Mouse (Mus musculus): Measurements from ENCODE around the gene Zdhhc13. TPM values are rescaled to one million over a fixed set of nuclear protein-coding genes. Genes with fewer than 3 reads are reported as not detected.

Zdhhc13 gene
- polyA plus RNA-seq, 2 experiments, result 28.5 to 30.5 TPM

DNA sequence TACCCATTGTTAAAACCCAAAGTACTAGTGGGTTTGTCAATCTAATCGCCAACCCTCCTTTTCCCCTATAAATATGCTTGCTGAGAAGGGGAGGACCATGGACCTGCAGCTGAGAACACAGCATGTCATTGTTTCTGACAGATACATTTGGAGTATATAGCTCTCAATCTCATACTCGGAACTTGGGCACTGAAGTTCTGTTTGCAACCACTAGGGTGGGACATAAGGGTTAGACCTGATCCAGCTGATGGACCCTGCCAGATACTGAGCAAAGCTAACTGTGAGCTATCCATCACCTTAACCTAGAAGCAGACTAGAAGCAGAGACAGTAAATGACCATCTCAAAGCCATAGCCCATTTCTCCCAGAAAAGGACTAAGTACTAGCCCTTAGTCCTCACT is 49.6 kb downstream of the Zdhhc13 start:
- no peak for DNase-seq (ENCODE audit: low spot score)
- 64% methylated on average over 2 of the region's 2 CpGs for WGBS
- no peak for TF ChIP-seq POLR2A (IDR thresholded peaks at IDR 0.05; ENCODE audit: borderline replicate concordance, extremely low read depth, insufficient read depth, insufficient read length)
- Histone ChIP-seq H3K4me1 (ENCODE audit: control insufficient read depth, insufficient read depth, low read length) (no peaks in the 10 kb centered on the region), H3K9me3 (ENCODE audit: control insufficient read depth, low read length) (no peaks in the 10 kb centered on the region), H3K4me3 (replicated peaks; ENCODE audit: low read length) (no peak overlapping the region), H3K27me3 (ENCODE audit: control insufficient read depth, insufficient read depth, low read length) (no peaks in the 10 kb centered on the region), H3K36me3 (ENCODE audit: control insufficient read depth, insufficient read depth, low read length) (no peaks in the 10 kb centered on the region), H3K27ac (replicated peaks; ENCODE audit: low read depth, low read length) (no peak overlapping the region), H3K4me2 (replicated peaks; ENCODE audit: low read depth, low read length, severe bottlenecking) (no peak overlapping the region), H3K9ac (ENCODE audit: low read depth, low read length, severe bottlenecking) (no peak overlapping the region)
- no peak for ATAC-seq (ENCODE audit: low FRiP score, low read depth)

DNA sequence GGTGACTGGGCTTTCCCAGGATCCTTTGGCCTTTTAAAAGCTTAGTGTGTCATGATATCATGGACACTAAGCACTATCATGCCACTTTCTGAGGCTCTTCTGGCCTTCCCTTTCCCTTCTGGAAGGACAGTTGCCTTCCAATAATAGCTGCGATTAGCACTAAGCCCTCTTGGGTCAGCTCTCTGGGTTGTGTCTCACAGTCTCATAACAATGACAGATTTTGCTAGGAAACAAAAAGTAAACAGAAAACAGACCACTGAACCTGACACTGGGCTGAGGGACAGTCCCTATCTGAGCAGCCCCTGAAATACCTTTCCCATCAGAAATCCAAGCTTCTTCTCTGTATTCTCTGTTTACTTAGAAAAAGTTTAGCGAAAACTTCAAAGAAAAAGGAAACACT is 51.7 kb downstream of the Zdhhc13 start:
- Histone ChIP-seq H3K9me3 (ENCODE audit: control insufficient read depth, low read length) (no peaks in the 10 kb centered on the region), H3K9ac (ENCODE audit: low read depth, low read length, severe bottlenecking) (no peak overlapping the region), H3K27ac (replicated peaks; ENCODE audit: low read depth, low read length) (no peak overlapping the region), H3K36me3 (ENCODE audit: control insufficient read depth, insufficient read depth, low read length) (no peaks in the 10 kb centered on the region), H3K27me3 (ENCODE audit: control insufficient read depth, insufficient read depth, low read length) (no peaks in the 10 kb centered on the region), H3K4me1 (ENCODE audit: control insufficient read depth, insufficient read depth, low read length) (peaks cover 7% of the 10 kb centered on the region; the same call in 1 of the 2 replicates), H3K4me2 (replicated peaks; ENCODE audit: low read depth, low read length, severe bottlenecking) (no peak overlapping the region), H3K4me3 (replicated peaks; ENCODE audit: low read length) (no peak overlapping the region)
- ATAC-seq (ENCODE audit: low FRiP score, low read depth), result peak; percentile 37; the same call in 1 of the 2 replicates
- DNase-seq (ENCODE audit: low spot score), result no peak
- no peak for TF ChIP-seq POLR2A (IDR thresholded peaks at IDR 0.05; ENCODE audit: borderline replicate concordance, extremely low read depth, insufficient read depth, insufficient read length)
- 78% methylated on average over 2 of the region's 2 CpGs for WGBS

DNA sequence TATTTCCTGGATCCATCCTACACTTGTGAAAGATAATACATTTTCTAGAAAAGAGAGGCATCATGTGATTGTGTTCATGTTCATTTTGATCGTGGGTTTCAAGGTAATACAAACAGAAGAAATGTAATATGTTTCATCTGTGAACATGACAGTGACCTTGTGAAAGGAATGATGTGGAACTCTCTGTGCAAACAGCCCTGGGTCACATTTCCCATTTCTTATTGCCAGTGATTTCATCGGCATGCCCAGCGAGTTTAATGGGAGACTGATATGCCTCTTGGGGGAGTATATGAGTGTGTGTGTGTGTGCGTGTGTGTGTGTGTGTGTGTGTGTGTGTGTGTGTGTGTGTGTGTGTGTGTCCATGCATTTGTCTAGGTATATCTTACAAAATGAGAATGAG is 52.7 kb downstream of the Zdhhc13 start:
- DNase-seq (ENCODE audit: low spot score) (no peak), ATAC-seq (ENCODE audit: low FRiP score, low read depth) (no peak)
- H3K9ac ChIP-seq (ENCODE audit: low read depth, low read length, severe bottlenecking), result no peak overlapping the region
- H3K4me3 ChIP-seq (replicated peaks; ENCODE audit: low read length), result no peak overlapping the region
- H3K4me2 ChIP-seq (replicated peaks; ENCODE audit: low read depth, low read length, severe bottlenecking), result no peak overlapping the region
- H3K9me3 ChIP-seq (ENCODE audit: control insufficient read depth, low read length), result no peaks in the 10 kb centered on the region
- H3K4me1 ChIP-seq (ENCODE audit: control insufficient read depth, insufficient read depth, low read length), result peaks cover 7% of the 10 kb centered on the region; the same call in 1 of the 2 replicates
- 69% methylated on average over 4 of the region's 4 CpGs for WGBS
- H3K27ac ChIP-seq (replicated peaks; ENCODE audit: low read depth, low read length), result no peak overlapping the region
- H3K27me3 ChIP-seq (ENCODE audit: control insufficient read depth, insufficient read depth, low read length), result no peaks in the 10 kb centered on the region
- no peaks in the 10 kb centered on the region for H3K36me3 ChIP-seq (ENCODE audit: control insufficient read depth, insufficient read depth, low read length)
- TF ChIP-seq POLR2A (IDR thresholded peaks at IDR 0.05; ENCODE audit: borderline replicate concordance, extremely low read depth, insufficient read depth, insufficient read length), result no peak

DNA sequence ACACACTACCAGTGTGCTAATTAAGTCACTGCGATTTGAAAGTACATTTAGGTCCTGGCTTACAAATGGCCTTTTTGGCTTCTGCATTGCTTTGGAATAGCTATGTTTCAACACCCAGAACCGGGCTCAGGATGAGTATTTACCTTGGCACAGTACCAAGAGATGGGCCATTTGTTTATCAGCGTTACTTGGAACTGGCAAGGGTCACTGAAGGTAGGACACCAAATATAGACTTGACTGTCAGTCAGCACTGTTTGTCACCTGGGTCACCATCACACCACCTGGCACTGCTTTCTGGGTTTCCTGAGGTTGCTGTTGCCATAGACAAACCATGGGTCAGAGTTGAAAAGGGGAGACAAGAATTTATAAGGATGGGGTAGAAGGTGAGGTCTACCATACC is 53.5 kb downstream of the Zdhhc13 start:
- Histone ChIP-seq H3K4me3 (replicated peaks; ENCODE audit: low read length) (no peak overlapping the region), H3K27me3 (ENCODE audit: control insufficient read depth, insufficient read depth, low read length) (no peaks in the 10 kb centered on the region), H3K27ac (replicated peaks; ENCODE audit: low read depth, low read length) (no peak overlapping the region), H3K4me1 (ENCODE audit: control insufficient read depth, insufficient read depth, low read length) (peaks cover 7% of the 10 kb centered on the region; the same call in 1 of the 2 replicates), H3K36me3 (ENCODE audit: control insufficient read depth, insufficient read depth, low read length) (no peaks in the 10 kb centered on the region), H3K9ac (ENCODE audit: low read depth, low read length, severe bottlenecking) (no peak overlapping the region), H3K9me3 (ENCODE audit: control insufficient read depth, low read length) (no peaks in the 10 kb centered on the region), H3K4me2 (replicated peaks; ENCODE audit: low read depth, low read length, severe bottlenecking) (no peak overlapping the region)
- DNase-seq (ENCODE audit: low spot score) (no peak), ATAC-seq (ENCODE audit: low FRiP score, low read depth) (no peak)
- TF ChIP-seq POLR2A (IDR thresholded peaks at IDR 0.05; ENCODE audit: borderline replicate concordance, extremely low read depth, insufficient read depth, insufficient read length), result no peak
- 74% methylated on average over 3 of the region's 3 CpGs for WGBS

DNA sequence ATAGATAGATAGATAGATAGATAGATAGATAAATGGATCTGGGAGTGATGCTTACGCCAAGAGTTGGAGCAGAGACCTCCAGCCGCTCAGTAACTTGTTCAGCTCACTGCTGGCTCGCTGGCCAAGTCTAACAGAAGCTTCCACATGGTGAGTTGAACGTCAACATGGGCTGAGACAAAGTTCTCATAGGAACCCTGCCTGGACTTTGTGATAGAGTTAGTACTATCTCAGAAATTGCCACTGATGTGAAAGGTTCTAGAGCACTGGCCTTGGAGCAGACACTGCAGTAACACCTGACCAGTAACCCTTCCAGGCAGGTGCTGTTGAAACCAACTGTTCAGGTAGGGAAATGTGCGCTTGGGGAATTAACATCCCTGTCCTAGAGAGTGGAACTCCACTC is 54.7 kb downstream of the Zdhhc13 start:
- H3K9me3 ChIP-seq (ENCODE audit: control insufficient read depth, low read length), result no peaks in the 10 kb centered on the region
- TF ChIP-seq POLR2A (IDR thresholded peaks at IDR 0.05; ENCODE audit: borderline replicate concordance, extremely low read depth, insufficient read depth, insufficient read length), result no peak
- H3K36me3 ChIP-seq (ENCODE audit: control insufficient read depth, insufficient read depth, low read length), result no peaks in the 10 kb centered on the region
- H3K4me1 ChIP-seq (ENCODE audit: control insufficient read depth, insufficient read depth, low read length), result peaks cover 7% of the 10 kb centered on the region; the same call in 1 of the 2 replicates
- no peaks in the 10 kb centered on the region for H3K27me3 ChIP-seq (ENCODE audit: control insufficient read depth, insufficient read depth, low read length)
- no peak overlapping the region for H3K4me2 ChIP-seq (replicated peaks; ENCODE audit: low read depth, low read length, severe bottlenecking)
- WGBS, result 84% methylated on average over 5 of the region's 5 CpGs
- H3K27ac ChIP-seq (replicated peaks; ENCODE audit: low read depth, low read length), result no peak overlapping the region
- H3K4me3 ChIP-seq (replicated peaks; ENCODE audit: low read length), result no peak overlapping the region
- ATAC-seq (ENCODE audit: low FRiP score, low read depth), result no peak
- H3K9ac ChIP-seq (ENCODE audit: low read depth, low read length, severe bottlenecking), result no peak overlapping the region
- DNase-seq (ENCODE audit: low spot score), result no peak
